Mouse (Mus musculus): ENCODE results near the gene Gm21988.

DNA sequence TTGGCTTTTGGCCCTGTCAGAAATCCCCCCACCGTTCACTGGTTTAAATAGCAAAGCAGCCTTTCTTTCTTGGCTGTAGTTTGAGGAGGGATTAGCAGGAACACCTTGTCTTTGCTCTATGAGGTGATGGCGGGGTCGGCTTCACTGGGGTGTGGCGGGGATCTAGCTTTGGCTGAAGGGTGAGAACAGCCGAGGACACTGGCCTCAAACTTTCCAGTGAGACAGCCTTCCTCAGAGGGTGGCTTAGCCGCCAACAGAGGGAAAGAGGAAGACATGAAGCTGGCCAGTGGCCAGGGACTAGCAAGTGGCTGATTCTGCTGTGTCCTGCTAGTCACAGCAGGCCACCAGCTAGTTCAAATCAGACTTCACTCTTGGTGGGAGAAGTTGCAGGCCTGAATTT lies 49.6 kb upstream of the Gm21988 start:
- TF ChIP-seq CTCF (IDR thresholded peaks at IDR 0.05) (no peak), EP300 (IDR thresholded peaks at IDR 0.05) (no peak)
